Mouse (Mus musculus) cortical plate, adult 2 months (tissue): ENCODE measurements around the gene Lsamp.

ENCODE experiments used
- CTCF ChIP-seq: fragments of 200-500 bp; IDR thresholded peaks from 2 replicates; pipeline ENCODE4 v1.5.1; 2011; ENCODE audit warnings: mild to moderate bottlenecking, control low read depth, low read length; ENCODE audit not compliant: insufficient read depth; ENCODE audit errors: extremely low read depth
- POLR2A ChIP-seq: fragments of 200-500 bp; IDR thresholded peaks from 2 replicates; pipeline ENCODE4 v1.6.1; 2011; ENCODE audit warnings: mild to moderate bottlenecking, low read length, control low read depth; ENCODE audit not compliant: insufficient read depth; ENCODE audit errors: extremely low read depth

DNA sequence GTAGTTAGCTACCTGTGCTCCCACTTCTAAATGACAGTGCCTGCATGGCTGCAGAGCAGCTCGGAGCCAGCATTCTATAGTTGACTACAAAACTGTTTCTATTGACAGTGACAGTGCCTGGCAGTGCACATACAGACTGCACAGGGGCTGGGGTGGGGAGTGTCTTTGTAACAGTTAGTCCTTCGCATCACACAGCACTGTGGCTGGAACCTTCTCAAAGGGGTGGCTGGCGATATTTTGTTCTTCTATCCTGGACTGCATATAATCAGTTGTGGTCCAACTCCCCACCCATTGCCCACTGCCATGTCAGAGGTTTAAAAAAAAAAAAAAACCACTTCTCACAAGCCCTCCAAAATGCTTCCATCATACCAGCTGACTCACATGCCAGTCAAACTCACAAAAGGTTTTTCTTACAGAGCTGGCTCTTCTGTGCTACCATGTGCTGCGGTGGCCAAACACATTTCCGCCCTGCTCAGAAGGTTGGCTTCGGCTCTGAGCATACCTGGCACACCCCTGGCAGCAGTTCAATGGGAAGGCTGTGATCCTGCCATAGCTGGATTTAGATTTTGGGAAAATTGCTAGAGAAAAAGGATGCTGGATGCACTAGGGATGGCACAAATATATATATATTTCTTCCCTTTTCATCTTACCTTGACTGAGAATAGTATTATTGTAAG is 1887.9 kb downstream of the Lsamp start:
- TF ChIP-seq POLR2A, result no peak
- TF ChIP-seq CTCF, result no peak
